Mouse (Mus musculus) embryonic facial prominence, embryonic 11.5 days (tissue): ENCODE results near the gene Pum2. TPM values are rescaled to one million over a fixed set of nuclear protein-coding genes. Genes with fewer than 3 reads are reported as not detected.

Experiments used
- ATAC-seq: fragments of 200-750 bp; cut with Nextera tagmentation; replicated peaks from 2 replicates; pipeline ENCODE4 v1.8.0; 2017; ENCODE audit warnings: low read depth; ENCODE audit not compliant: insufficient number of reproducible peaks, low FRiP score, low TSS enrichment
- DNase-seq: peaks from one replicate; pipeline ENCODE4 v3.0.0-alpha.2; 2015; ENCODE audit warnings: low spot score
- H3K27ac ChIP-seq: fragments of 300-500 bp; sonication (generic); replicated peaks from 2 replicates; pipeline ENCODE4 v1.5.1; 2014; ENCODE audit warnings: mild to moderate bottlenecking, low read depth, low read length, control low read depth
- H3K27me3 ChIP-seq: fragments of 300-500 bp; sonication (generic); 2 replicates; pipeline ENCODE4 v1.6.1; 2014; ENCODE audit warnings: mild to moderate bottlenecking, low read length, moderate library complexity, mixed read lengths; ENCODE audit not compliant: control insufficient read depth, insufficient read depth
- H3K36me3 ChIP-seq: fragments of 300-500 bp; sonication (generic); replicated peaks from 2 replicates; pipeline ENCODE4 v1.6.1; 2014; ENCODE audit warnings: low read depth, mild to moderate bottlenecking, low read length, moderate library complexity, mixed read lengths; ENCODE audit not compliant: control insufficient read depth, insufficient read depth
- H3K4me1 ChIP-seq: fragments of 300-500 bp; sonication (generic); 2 replicates; pipeline ENCODE4 v1.6.1; 2014; ENCODE audit warnings: low read length, mixed read lengths; ENCODE audit not compliant: control insufficient read depth, insufficient read depth
- H3K4me2 ChIP-seq: fragments of 300-500 bp; sonication (generic); 2 replicates; pipeline ENCODE4 v1.6.1; 2014; ENCODE audit warnings: low read depth, mild to moderate bottlenecking, control low read depth, low read length, moderate library complexity
- H3K4me3 ChIP-seq: fragments of 300-500 bp; sonication (generic); 2 replicates; pipeline ENCODE4 v1.5.1; 2014; ENCODE audit warnings: low read depth, low read length, control low read depth
- H3K9ac ChIP-seq: fragments of 300-500 bp; sonication (generic); replicated peaks from 2 replicates; pipeline ENCODE4 v1.6.1; 2014; ENCODE audit warnings: mild to moderate bottlenecking, control low read depth, low read length
- H3K9me3 ChIP-seq: fragments of 300-500 bp; sonication (generic); replicated peaks from 2 replicates; pipeline ENCODE4 v1.6.1; 2016; ENCODE audit warnings: mild to moderate bottlenecking, low read length, inconsistent platforms, mixed read lengths; ENCODE audit not compliant: control insufficient read depth
- WGBS: fragments of 180-500 bp; shearing (Covaris S2); extraction: QIAGEN DNeasy Blood & Tissue Kit; methylation state at CpG from one replicate; pipeline ENCODE4 v1.1.7; 2014; 5-methylcytosine and 5-hydroxymethylcytosine counted together
- polyA plus RNA-seq: library from polyadenylated mRNA; unstranded; fragments of >200 nt; fragmentation: Nextera tagmentation; extraction: Ambion mirVana; gene quantifications from 2 replicates; pipeline ENCODE4 v1.2.1, GENCODE M21; 2014

The Pum2 gene
- polyA plus RNA-seq, 1 experiment from 2014 or later = 79.7 TPM

GRCm38 (mm10) chr12:8659406-8660279 is 14.3 kb upstream of the Pum2 start:
- 86% methylated on average over 15 of the region's 15 CpGs for WGBS
- Histone ChIP-seq H3K4me2 (no peak overlapping the region), H3K9me3 (no peaks in the 10 kb centered on the region), H3K27me3 (no peaks in the 10 kb centered on the region), H3K9ac (no peak overlapping the region), H3K36me3 (no peaks in the 10 kb centered on the region), H3K27ac (no peak overlapping the region), H3K4me1 (no peaks in the 10 kb centered on the region), H3K4me3 (no peak overlapping the region)
- ATAC-seq = no peak
- DNase-seq = no peak

DNA sequence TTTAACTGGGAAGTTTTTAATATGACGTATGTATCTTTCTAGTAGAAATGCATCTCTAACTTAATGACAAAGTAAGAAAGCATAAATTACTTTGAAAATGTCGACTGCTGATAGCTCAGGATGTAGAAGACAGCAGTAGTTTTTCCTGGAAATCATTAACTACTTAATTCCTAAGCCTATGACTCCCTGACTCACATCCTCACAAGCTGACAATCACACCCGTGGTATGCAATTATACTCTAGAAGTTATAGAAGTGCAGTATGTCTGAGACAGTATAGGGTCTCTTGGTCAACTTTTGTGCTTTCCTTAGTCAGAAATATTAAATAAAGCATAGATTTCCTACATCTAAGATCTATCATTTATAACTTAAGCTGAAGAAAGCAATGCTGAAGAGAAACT is 12.2 kb upstream of the Pum2 start:
- H3K27me3 ChIP-seq = no peaks in the 10 kb centered on the region
- no peaks in the 10 kb centered on the region for H3K4me1 ChIP-seq
- 66% methylated on average over 3 of the region's 3 CpGs for WGBS
- no peak overlapping the region for H3K9ac ChIP-seq
- no peaks in the 10 kb centered on the region for H3K36me3 ChIP-seq
- no peaks in the 10 kb centered on the region for H3K9me3 ChIP-seq
- no peak for DNase-seq
- no peak overlapping the region for H3K27ac ChIP-seq
- ATAC-seq = no peak
- no peak overlapping the region for H3K4me2 ChIP-seq
- no peak overlapping the region for H3K4me3 ChIP-seq

- DNase-seq (no peak), ATAC-seq (no peak)
- Histone ChIP-seq H3K4me2 (no peak overlapping the region), H3K27me3 (no peaks in the 10 kb centered on the region), H3K9ac (no peak overlapping the region), H3K36me3 (no peaks in the 10 kb centered on the region), H3K4me3 (no peak overlapping the region), H3K27ac (no peak overlapping the region), H3K9me3 (no peaks in the 10 kb centered on the region), H3K4me1 (no peaks in the 10 kb centered on the region)
- 39% methylated on average over 2 of the region's 2 CpGs for WGBS
Observed at GRCm38 (mm10) chr12:8662175-8662574, 11.8 kb upstream of the Pum2 start.

GRCm38 (mm10) chr12:8662721-8663120 is 11.2 kb upstream of the Pum2 start:
- Histone ChIP-seq H3K9ac (no peak overlapping the region), H3K4me3 (no peak overlapping the region), H3K27me3 (no peaks in the 10 kb centered on the region), H3K4me2 (no peak overlapping the region), H3K4me1 (no peaks in the 10 kb centered on the region), H3K36me3 (no peaks in the 10 kb centered on the region), H3K27ac (no peak overlapping the region), H3K9me3 (no peaks in the 10 kb centered on the region)
- ATAC-seq = no peak
- WGBS = 81% methylated on average over 4 of the region's 4 CpGs
- DNase-seq = no peak

DNA sequence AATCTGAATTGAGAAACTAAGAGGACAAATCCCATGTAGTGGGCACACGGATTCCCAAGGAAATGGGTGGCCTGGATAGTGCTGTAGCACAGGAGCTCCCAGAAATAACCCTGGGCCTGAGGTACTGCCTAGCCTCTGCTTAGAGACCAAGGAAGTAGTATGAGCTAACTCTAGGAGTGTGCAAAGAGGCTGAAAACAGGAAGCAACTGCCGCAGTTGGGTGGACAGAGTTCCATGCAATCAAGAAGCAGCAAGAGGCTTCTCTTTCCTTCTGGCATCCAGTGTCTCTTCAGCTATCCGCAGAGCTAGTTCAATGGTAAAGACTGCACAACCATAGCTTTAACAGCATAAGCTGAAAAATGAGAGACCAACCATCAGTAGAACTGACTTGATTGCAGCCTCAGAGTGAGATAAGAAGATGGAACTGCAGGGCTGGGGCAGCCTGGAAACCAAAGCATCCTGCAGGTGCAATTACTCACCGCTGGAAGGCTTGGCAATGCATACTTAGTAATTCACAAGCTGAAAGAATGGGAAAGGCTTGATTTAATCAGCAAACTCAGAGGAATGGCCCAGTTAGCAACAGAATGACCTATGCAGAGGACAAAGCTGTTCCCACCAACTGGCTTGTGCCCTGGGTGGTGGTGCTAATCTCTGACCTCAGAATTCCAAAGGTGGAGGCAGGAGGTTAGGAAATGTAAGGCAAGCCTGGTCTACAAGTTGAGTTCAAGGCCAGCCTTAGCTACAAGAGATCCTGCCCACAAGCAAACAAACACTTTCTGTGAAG is 6.3 kb upstream of the Pum2 start:
- Histone ChIP-seq H3K4me2 (no peak overlapping the region), H3K4me1 (no peaks in the 10 kb centered on the region), H3K9me3 (no peaks in the 10 kb centered on the region), H3K27ac (no peak overlapping the region), H3K36me3 (no peaks in the 10 kb centered on the region), H3K9ac (no peak overlapping the region), H3K4me3 (no peak overlapping the region), H3K27me3 (no peaks in the 10 kb centered on the region)
- ATAC-seq = no peak
- no peak for DNase-seq
- 89% methylated on average over 4 of the region's 4 CpGs for WGBS

GRCm38 (mm10) chr12:8669421-8669820 is 4.5 kb upstream of the Pum2 start:
- ATAC-seq (no peak), DNase-seq (no peak)
- H3K4me2 ChIP-seq = no peak overlapping the region
- no peaks in the 10 kb centered on the region for H3K9me3 ChIP-seq
- H3K36me3 ChIP-seq = no peaks in the 10 kb centered on the region
- H3K9ac ChIP-seq = no peak overlapping the region
- H3K27ac ChIP-seq = no peak overlapping the region
- H3K27me3 ChIP-seq = no peaks in the 10 kb centered on the region
- H3K4me3 ChIP-seq = no peak overlapping the region
- H3K4me1 ChIP-seq = no peaks in the 10 kb centered on the region
- WGBS = 78% methylated on average over 4 of the region's 4 CpGs

DNA sequence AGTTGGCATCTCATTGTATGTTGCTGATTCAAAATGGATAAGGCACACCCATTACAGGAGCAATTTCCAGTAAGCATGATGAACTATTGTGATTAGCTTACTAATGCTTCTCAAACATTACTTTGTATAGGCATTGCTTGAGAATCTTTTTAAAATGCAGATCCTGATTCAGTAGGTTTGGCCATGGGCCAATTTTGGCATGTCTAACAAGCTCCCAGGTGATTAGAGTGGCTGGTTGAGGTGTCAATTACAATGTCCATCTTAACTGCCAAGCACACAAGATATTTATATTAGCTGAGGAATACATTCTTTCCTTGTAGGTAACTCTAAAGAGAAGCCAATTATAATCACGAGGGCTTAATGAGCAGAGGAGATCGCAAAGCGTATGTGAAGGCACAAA is 4.1 kb upstream of the Pum2 start:
- no peak overlapping the region for H3K27ac ChIP-seq
- H3K27me3 ChIP-seq = no peaks in the 10 kb centered on the region
- no peak overlapping the region for H3K9ac ChIP-seq
- ATAC-seq (no peak), DNase-seq (no peak)
- no peak overlapping the region for H3K4me2 ChIP-seq
- H3K4me3 ChIP-seq = no peak overlapping the region
- H3K36me3 ChIP-seq = no peaks in the 10 kb centered on the region
- 91% methylated on average over 3 of the region's 3 CpGs for WGBS
- no peaks in the 10 kb centered on the region for H3K4me1 ChIP-seq
- H3K9me3 ChIP-seq = no peaks in the 10 kb centered on the region
